Mouse (Mus musculus) kidney, adult 2 months (tissue): ENCODE measurements around the gene Zdhhc22.

Experiments used
- CTCF ChIP-seq: fragments of 200-500 bp; conservative IDR thresholded peaks from 2 replicates; pipeline ENCODE4 v1.5.1; 2011; ENCODE audit warnings: low read depth, mild to moderate bottlenecking, control low read depth, low read length, moderate library complexity, mixed read lengths; ENCODE audit not compliant: insufficient read depth, insufficient read length
- POLR2A ChIP-seq: fragments of 200-500 bp; IDR thresholded peaks from one replicate; pipeline ENCODE4 v1.6.1; 2011; ENCODE audit warnings: low read depth, low read length, control low read depth

- TF ChIP-seq CTCF (no peak), POLR2A (no peak)
Observed at GRCm38 (mm10) chr12:86934748-86935147, 55.5 kb downstream of the Zdhhc22 start.
